Mouse (Mus musculus) embryonic stem cell, embryonic (primary cell): ENCODE data around the gene Gm14214.

Source experiments
- CTCF ChIA-PET, 4 experiments: fragments of 300-600 bp in 2 of 4; fragments of 350-600 bp in 2 of 4; sonication (Branson Sonifier 250); formaldehyde crosslinking; loops; one replicate each; lab custom pipeline; 2022; ENCODE audit warnings: inconsistent platforms in 2 of 4; lab: Charles Lee
- POLR2A ChIA-PET, 4 experiments: fragments of 300-600 bp in 2 of 4; fragments of 350-600 bp in 2 of 4; sonication (Branson Sonifier 250); formaldehyde crosslinking; loops; one replicate each; lab custom pipeline; 2022; ENCODE audit warnings: antibody characterized with exemption in 4 of 4, inconsistent platforms in 1 of 4; lab: Charles Lee

The Gm14214 gene

DNA sequence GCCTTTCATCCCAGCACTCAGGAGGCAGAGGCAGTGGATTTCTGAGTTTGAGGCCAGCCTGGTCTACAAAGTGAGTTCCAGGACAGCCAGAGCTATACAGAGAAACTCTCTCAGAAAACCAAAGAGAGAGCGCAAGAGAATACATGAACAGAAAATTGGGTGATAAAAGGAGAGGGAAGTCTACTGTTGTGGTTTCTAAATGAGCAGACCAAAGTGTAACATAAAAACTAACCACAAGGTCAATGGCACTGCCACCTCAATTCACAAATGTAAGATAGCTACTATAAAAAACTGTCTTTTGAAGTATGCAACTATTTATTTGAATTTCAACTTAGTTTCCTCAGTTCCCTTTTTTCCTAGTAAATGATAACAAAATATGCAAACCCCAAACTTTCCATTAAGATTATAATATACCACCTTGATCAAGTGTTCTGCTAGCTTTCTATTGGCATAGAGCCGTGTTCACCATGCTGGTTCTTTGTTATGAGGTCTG is 15.7 kb downstream of the Gm14214 start:
- POLR2A ChIA-PET = interaction anchor here in 1 of 4 experiments (1.5 to 1.7 kb wide), 2 partner anchors 11 to 36 kb away, joined by 3 to 4 read pairs; partner anchors contain the start of gene Raly

DNA sequence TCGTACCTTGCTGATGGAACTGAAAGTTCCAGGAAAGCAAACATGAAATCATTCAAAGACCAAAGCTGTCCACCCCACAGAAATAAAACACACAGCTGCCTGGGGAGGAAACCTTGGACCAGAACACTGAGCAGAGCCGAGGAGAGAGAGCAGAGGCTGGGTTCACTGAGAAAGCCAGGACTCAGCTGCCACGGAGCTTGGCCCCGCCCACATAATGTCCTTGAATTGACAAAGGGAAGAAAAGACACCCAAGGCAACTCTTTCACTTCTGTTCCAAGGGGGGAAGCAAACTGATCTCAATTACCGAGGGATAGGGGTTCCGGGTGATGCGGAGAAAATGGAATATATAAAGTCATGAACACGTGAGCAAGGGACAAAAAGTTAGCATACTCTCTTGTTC is 17.9 kb downstream of the Gm14214 start:
- POLR2A ChIA-PET = interaction anchor here in 2 of 4 experiments (0.8 to 0.9 kb wide), 3 partner anchors 24 to 39 kb away, joined by 3 to 4 read pairs (median 3); partner anchors contain the start of gene Raly (in 1 of the 2)

More for the DNA sequence above, 15.7 kb downstream of the Gm14214 start:
- CTCF ChIA-PET = interaction anchor here in 1 of 4 experiments (1.7 to 3.2 kb wide), 2 partner anchors 29 to 41 kb away, joined by 3 to 39 read pairs; no protein-coding TSS in a partner anchor

DNA sequence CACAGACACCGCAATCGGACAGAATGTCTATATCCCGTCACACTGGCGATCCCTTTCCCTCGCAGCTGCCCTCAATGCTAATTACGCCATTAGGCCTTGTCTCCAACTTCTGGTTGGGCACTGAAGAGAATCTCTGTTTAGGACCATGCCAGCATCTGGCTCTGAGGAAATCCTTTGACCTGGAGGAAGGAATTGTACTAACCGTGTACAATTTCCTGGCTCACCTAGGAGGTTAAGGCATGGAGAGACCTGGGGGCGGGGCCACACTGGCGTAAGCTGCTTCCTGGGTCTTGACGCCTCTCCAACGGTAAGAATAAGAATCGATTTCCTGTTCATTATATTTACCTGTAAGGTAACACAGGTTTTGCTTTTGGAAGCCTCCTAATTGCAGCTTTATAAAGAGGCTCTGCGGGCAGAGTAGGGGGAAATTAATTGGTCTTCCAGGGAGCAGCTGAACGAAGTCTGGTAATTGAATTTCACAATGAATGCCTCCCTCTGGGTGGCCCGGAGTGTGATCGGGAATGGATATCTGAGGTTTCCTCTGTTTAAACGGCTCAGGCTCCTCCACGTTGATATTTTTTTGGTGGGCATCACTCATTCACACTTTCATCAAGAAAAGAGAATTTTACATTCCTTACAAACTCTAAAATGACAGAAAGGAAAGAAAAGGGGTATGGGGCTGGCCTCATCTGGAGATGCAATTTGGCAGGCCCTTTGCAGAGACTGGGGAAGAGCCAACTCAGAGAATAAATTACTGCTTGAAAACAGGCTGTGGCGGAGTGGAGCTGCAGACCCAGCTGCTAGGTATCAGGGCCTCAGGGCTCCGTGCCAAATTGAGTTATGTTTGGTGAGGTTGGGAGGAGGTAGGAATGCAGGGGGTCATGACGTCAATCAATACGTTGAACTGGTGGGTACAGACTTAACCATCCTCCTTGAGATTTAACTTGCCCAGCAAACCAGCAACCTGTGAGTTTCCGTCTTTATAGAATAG is 20.5 kb downstream of the Gm14214 start:
- CTCF ChIA-PET = interaction anchor here (0.6 to 1.9 kb wide), 12 partner anchors 9 to 687 kb away, joined by 3 to 6 read pairs (median 5); no protein-coding TSS in a partner anchor
- POLR2A ChIA-PET = interaction anchor here in 2 of 4 experiments (0.9 to 1.2 kb wide), 6 partner anchors 36 to 138 kb away, joined by 3 to 7 read pairs (median 3); partner anchors contain the start of gene Raly (in 1 of the 2)

More for the DNA sequence above, 17.9 kb downstream of the Gm14214 start:
- CTCF ChIA-PET = interaction anchor here in 1 of 4 experiments (1.0 to 1.8 kb wide), 2 partner anchors 10 to 39 kb away, joined by 3 to 7 read pairs; no protein-coding TSS in a partner anchor

DNA sequence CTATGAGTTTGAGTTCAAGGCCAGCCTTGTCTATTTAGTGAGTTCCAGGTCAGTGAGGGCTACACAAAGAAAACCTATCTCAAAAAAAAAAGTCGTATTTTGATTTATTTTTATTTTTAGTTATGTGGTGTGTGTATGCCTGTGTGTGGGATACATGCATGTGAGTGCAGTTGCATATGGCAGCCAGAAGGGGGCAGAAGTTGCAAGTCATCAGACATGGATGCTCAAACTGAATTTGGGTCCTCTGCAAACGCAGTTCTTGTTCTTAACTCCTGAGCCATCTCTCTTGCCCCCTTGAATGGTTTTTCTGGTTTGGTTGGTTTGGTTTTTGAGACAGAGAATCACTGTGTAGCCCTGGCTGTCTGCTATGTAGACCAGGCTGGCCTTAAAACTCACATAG is 21.4 kb downstream of the Gm14214 start:
- ChIA-PET POLR2A (interaction anchor here in 1 of 4 experiments (1.2 kb wide), 1 partner anchor 139 kb away, joined by 3 read pairs; no protein-coding TSS in a partner anchor), CTCF (interaction anchor here in 3 of 4 experiments (0.6 to 1.9 kb wide), 6 partner anchors 10 to 82 kb away, joined by 3 to 6 read pairs (median 5); no protein-coding TSS in a partner anchor)

DNA sequence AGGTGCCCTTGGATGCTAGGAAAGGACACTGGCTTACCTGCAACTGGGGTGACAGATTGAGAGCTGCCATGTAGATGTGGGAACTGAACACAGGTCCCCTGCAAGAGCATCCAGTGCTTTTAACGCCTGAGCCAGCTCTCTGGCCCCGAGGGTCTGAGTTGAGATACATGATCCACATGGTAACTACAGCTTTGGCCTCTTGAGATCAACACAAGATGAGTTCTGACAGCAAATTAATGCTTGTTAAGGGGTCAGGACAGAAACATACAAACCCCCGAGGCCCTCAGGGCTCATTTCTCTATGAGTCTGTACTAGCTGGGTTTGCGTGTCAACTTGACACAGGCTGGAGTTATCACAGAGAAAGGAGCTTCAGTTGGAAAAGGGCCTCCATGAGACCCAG is 25.9 kb downstream of the Gm14214 start:
- ChIA-PET CTCF (interaction anchor here in 1 of 4 experiments (1.7 kb wide), 1 partner anchor 12 kb away, joined by 6 read pairs; no protein-coding TSS in a partner anchor), POLR2A (no interaction called here)

DNA sequence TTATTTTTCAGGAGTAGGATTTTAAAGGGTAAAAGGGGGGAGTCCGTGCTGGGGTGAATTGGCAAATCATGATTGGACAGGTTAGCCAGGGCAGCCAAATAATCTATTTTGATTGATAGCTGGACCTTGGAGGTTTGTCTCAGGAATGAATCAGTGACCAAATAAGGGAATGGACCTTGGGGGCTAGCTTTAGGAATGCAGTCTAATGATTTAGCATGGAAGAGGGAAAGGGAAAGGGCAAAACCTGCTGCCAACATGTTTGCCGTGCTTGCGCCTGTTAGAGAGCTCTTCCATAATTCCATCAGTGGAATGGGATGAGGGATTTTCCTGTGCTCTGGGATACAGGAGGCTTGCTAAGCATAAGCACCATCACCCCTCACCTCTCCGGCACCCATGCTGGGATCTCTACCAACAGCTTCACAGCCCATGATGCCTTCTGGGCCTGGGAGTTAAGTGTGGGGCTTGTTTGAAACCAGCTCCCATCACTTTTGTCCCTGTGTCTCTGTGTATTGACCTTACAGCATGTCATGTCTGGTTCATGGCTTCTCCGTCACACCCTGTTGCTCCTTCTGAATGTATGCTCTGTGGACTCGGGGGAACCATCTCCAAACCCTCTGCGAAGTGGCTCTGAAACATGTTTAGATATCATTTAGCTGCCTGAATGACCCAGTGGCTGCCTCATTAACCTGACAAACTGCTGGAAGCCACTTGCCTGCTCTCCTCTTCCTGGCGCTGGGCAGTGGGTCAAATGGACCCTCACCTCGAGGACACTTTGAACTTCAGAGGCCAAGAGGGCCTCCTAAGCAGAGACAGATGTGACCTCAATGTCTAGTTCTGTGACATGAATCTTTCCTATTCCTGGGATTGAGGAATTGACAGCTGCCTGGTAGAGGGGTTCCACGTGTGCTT is 26.7 kb downstream of the Gm14214 start:
- POLR2A ChIA-PET = interaction anchor here in 1 of 4 experiments (1.1 to 1.2 kb wide), 4 partner anchors 11 to 18 kb away, joined by 3 to 5 read pairs (median 4); no protein-coding TSS in a partner anchor
- CTCF ChIA-PET = interaction anchor here in 3 of 4 experiments (0.6 to 1.7 kb wide), 5 partner anchors 13 to 772 kb away, joined by 3 to 6 read pairs (median 3); no protein-coding TSS in a partner anchor

DNA sequence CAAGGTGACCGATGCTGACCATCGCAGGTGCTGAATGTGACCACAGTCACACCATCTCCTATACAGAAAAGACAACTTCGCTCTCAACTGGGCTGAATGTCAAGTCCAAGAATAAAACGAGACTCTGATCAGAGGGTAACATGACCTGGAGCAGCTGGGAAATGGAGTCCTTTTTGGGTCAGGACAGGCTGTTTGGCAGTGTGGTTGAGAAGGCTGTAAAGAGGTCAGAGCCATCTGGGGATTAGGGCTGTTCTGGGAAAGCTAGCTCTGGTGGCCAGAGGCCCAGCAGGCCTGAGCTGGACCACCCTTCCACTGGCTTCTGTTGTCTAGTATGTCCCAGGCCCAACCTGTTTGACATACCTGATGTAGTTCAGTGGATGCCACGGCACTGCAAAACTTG is 31.2 kb downstream of the Gm14214 start:
- ChIA-PET CTCF (interaction anchor here in 2 of 4 experiments (0.8 to 1.3 kb wide), 3 partner anchors 17 to 25 kb away, joined by 3 read pairs; no protein-coding TSS in a partner anchor), POLR2A (interaction anchor here in 1 of 4 experiments (0.6 to 1.3 kb wide), 2 partner anchors 43 to 1999 kb away, joined by 3 read pairs; no protein-coding TSS in a partner anchor)

DNA sequence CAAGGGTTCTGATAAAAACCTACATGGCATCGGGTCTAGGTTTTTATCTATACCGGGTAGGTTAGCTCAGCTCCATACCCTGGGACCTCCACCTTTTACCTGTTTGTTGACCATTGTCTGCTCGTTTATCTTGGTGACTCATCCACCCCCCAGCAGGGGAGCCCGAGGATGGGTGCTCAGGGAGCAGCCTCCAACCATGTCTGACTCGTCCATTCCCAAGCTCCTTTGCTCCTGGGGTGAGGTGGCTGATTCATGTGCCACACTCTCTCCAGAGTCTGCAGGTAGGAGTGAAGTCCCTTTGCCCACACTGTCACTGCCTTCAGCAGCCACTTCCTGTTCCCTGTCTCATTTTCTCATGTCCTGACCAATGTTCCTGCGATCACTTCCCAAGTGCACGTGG is 33.8 kb downstream of the Gm14214 start:
- CTCF ChIA-PET = interaction anchor here in 2 of 4 experiments (1.1 kb wide), 2 partner anchors 20 to 25 kb away, joined by 4 read pairs; no protein-coding TSS in a partner anchor
- POLR2A ChIA-PET = interaction anchor here in 1 of 4 experiments (0.5 to 1.5 kb wide), 5 partner anchors 20 to 157 kb away, joined by 3 to 8 read pairs (median 5); partner anchors contain the start of gene Eif2s2

DNA sequence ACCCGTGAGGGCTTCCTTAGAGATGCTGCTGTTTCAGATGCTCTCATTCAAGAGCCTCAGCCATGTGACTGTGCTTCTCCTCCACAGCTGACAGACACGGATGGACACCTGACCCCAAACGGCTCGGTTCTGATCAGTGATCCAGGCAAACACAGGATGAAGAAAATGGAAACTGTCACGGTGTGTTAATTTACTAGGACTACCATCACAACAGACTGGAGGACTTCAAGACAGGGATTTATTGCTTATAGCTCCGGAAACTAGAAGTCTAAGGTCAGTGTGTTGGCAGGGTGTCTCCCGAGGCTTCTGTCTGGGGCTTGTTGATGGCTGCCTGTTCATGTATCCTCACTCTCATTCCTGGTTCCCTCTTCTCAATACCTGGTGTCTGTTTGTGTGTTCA is 34.4 kb downstream of the Gm14214 start:
- CTCF ChIA-PET = interaction anchor here (0.6 to 1.3 kb wide), 7 partner anchors 15 to 550 kb away, joined by 3 to 4 read pairs (median 3); no protein-coding TSS in a partner anchor
- POLR2A ChIA-PET = interaction anchor here in 3 of 4 experiments (0.6 to 3.1 kb wide), 11 partner anchors 10 to 157 kb away, joined by 3 to 8 read pairs (median 5); partner anchors contain the start of genes Eif2s2 (in 1 of the 3) and Raly (in 1 of the 3)

DNA sequence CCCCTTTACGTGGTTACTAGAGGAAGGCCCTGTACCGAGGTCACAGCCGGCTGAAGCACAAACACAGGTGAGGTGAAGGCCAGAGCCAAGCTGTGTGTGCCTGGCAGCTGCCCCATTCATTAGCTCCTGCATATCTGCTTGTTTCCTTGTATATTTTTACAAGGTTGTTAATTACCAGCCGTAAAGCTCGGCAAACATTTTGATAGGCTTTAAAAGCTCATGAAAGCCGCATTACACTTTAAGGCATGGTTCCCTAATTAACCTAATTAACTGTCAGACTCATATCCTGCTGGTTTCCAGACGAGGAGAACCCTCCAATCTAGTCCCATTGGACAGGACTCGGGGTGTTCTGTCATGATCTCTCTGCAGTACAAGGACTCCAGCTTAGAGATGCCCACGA is 34.9 kb downstream of the Gm14214 start:
- CTCF ChIA-PET = interaction anchor here (0.6 to 1.3 kb wide), 11 partner anchors 15 to 549 kb away, joined by 3 to 4 read pairs (median 3); no protein-coding TSS in a partner anchor
- POLR2A ChIA-PET = interaction anchor here in 3 of 4 experiments (0.6 to 3.1 kb wide), 8 partner anchors 10 to 158 kb away, joined by 3 to 8 read pairs (median 6); partner anchors contain the start of genes Eif2s2 (in 1 of the 3) and Raly (in 1 of the 3)

DNA sequence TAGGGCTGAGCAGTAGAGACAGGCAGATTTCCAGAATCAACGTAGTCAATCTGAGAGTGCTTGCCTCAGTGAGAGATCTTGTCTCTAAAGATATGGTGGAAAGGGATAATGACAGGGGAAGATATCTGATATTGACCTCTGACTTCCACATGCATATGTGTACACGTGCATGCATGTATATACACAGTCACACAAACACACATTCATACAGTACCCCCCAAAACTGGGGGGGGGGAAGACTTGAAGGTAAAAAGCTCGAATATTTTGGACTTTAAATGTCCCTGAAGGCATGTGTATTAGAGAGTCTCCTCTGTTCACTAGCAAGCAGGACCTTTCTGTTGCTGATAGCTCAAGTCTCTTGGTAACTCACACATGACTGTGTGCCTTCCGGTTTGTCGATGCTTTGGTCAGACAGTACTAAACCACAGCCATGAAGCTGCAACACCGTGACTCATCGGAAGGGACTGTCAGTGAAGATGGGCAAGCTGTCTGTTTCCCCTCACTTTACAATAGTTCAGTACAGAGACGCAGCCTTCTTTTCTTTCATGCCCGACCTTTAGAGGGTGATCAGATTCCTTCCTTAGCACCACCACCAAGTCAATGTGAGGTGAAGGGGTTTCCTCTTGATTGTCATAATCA is 37.2 kb downstream of the Gm14214 start:
- ChIA-PET CTCF (interaction anchor here in 2 of 4 experiments (0.6 to 1.2 kb wide), 3 partner anchors 23 to 83 kb away, joined by 3 to 5 read pairs (median 4); no protein-coding TSS in a partner anchor), POLR2A (interaction anchor here in 2 of 4 experiments (0.9 to 3.1 kb wide), 7 partner anchors 10 to 60 kb away, joined by 3 to 8 read pairs (median 5); partner anchors contain the start of gene Raly (in 1 of the 2))

DNA sequence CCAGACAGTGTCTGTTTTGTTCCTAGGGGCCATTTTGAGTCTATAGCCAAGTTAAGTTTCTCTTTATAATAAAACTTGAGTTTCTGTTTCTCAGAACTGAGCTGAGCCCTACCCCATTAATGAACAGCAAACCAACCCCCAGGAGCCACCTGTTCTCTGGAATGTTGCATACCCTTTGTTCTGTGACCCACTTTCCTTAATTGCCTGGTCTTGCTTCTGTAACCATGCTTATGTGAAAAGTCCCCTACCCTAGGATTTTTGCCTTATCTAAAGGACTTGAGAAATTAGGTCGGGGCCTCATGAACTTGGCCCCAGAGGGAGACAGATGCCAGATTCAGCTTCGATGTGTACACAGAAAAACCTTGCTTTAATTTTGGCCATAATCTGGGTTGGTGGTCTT is 37.9 kb downstream of the Gm14214 start:
- ChIA-PET POLR2A (interaction anchor here in 1 of 4 experiments (0.6 to 2.2 kb wide), 6 partner anchors 11 to 1016 kb away, joined by 3 to 8 read pairs (median 5); no protein-coding TSS in a partner anchor), CTCF (interaction anchor here in 1 of 4 experiments (0.8 to 1.2 kb wide), 2 partner anchors 24 to 29 kb away, joined by 3 to 4 read pairs; no protein-coding TSS in a partner anchor)

DNA sequence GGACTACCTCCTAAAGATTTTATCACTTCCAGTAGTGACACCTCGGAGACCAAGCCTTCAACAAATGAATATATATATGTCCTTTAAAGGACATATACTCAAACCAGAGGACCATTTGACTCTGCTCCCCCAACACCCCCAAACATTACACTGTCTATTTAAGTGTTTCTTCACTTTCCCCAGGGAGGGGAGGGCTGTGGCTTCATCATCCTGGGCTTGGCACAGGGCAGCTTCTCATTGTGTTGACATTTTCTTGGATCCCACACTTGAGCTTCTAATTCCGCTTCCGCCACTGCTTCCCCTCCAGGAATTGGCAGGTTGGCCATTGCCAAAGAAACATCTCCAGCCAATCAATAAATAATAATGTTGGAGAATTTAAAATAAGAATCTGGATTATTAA is 39.0 kb downstream of the Gm14214 start:
- POLR2A ChIA-PET = interaction anchor here in 1 of 4 experiments (1.3 to 2.2 kb wide), 4 partner anchors 10 to 53 kb away, joined by 3 to 8 read pairs (median 4); no protein-coding TSS in a partner anchor
- CTCF ChIA-PET = no interaction called here

DNA sequence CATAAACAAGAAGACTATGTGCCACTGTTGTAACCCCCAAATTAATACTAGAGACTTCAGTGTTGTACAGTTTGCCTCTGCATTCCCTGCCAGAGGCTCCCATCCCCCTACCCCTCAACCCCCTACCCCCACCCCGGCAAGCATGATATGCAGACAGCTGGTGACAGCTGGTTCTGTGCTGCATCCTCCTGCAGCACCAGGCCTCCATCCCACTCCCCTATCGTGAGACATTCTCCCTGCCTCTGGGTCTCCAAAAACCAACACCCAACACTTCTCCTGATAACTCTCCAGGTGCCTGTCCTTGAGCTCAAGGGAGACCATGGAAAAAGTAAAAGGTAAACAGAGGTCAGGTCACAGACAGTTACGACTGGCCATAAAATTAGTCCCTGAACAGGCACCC is 40.1 kb downstream of the Gm14214 start:
- ChIA-PET CTCF (no interaction called here), POLR2A (interaction anchor here in 1 of 4 experiments (1.3 kb wide), 2 partner anchors 11 to 13 kb away, joined by 3 to 4 read pairs; no protein-coding TSS in a partner anchor)

DNA sequence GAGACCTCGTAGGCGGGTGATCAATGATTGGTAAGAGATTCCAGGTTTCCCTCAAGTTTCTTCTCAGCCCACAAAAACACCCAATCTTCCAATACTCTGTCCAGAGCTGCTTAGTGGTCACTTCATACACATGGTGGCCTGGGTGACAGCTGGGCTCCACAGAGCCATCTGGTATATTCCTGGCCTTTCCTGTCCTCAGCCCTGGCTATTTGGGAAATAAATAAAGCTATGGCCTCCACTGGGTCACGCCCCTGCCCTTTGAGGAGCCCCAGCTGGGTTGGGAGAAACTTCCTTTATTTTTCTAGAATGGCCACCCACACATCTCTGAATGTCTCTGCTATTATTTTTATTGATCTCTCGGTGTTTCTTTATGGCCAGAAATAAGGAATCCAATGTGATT is 46.4 kb downstream of the Gm14214 start:
- POLR2A ChIA-PET = interaction anchor here in 3 of 4 experiments (0.8 to 3.5 kb wide), 18 partner anchors 10 to 162 kb away, joined by 3 to 17 read pairs (median 4); partner anchors contain the start of genes Raly (in 3 of the 3) and Pxmp4 (in 1 of the 3)

More for the DNA sequence above, 46.4 kb downstream of the Gm14214 start:
- CTCF ChIA-PET = interaction anchor here (1.1 to 2.6 kb wide), 8 partner anchors 10 to 32 kb away, joined by 3 to 22 read pairs (median 5); no protein-coding TSS in a partner anchor
